Mouse (Mus musculus) heart, embryonic 15.5 days (tissue): ENCODE data around the gene Usp15. TPM values are rescaled to one million over a fixed set of nuclear protein-coding genes. Genes with fewer than 3 reads are reported as not detected.
A peak's percentile ranks its signal among the peaks of the same experiment; 100 is the strongest.
"Not testable (repeated sequence)": the region's sequence is repeated elsewhere in the genome, so short reads cannot be mapped to it uniquely, and the experiment has no call there.

ENCODE experiments used
- ATAC-seq: fragments of 200-750 bp; cut with Nextera tagmentation; replicated peaks from 2 replicates; pipeline ENCODE4 v1.8.0; 2017; ENCODE audit warnings: low read depth, moderate TSS enrichment; ENCODE audit not compliant: insufficient number of reproducible peaks, insufficient read depth, low FRiP score
- H3K27ac ChIP-seq: fragments of 300-500 bp; sonication (generic); 2 replicates; pipeline ENCODE4 v1.5.1; 2015; ENCODE audit warnings: mild to moderate bottlenecking, inconsistent platforms
- H3K27me3 ChIP-seq: fragments of 300-500 bp; sonication (generic); 2 replicates; pipeline ENCODE4 v1.6.1; 2015; ENCODE audit warnings: inconsistent platforms
- H3K36me3 ChIP-seq: fragments of 300-500 bp; sonication (generic); 2 replicates; pipeline ENCODE4 v1.6.1; 2015; ENCODE audit warnings: mild to moderate bottlenecking, inconsistent platforms
- H3K4me1 ChIP-seq: fragments of 300-500 bp; sonication (generic); replicated peaks from 2 replicates; pipeline ENCODE4 v1.6.1; 2015; ENCODE audit warnings: inconsistent platforms
- H3K4me2 ChIP-seq: fragments of 300-500 bp; sonication (generic); 2 replicates; pipeline ENCODE4 v1.6.1; 2015; ENCODE audit warnings: inconsistent platforms, mild to moderate bottlenecking, moderate library complexity
- H3K4me3 ChIP-seq: fragments of 300-500 bp; sonication (generic); 2 replicates; pipeline ENCODE4 v1.5.1; 2015; ENCODE audit warnings: mild to moderate bottlenecking, inconsistent platforms
- H3K9ac ChIP-seq: fragments of 300-500 bp; sonication (generic); 2 replicates; pipeline ENCODE4 v1.6.1; 2015; ENCODE audit warnings: mild to moderate bottlenecking, inconsistent platforms
- H3K9me3 ChIP-seq: fragments of 300-500 bp; sonication (generic); replicated peaks from 2 replicates; pipeline ENCODE4 v1.6.1; 2016; ENCODE audit warnings: inconsistent platforms
- WGBS: fragments of 180-500 bp; shearing (Covaris S2); methylation state at CpG from one replicate; pipeline ENCODE4 v1.1.7; 2015; ENCODE audit warnings: mixed read lengths; 5-methylcytosine and 5-hydroxymethylcytosine counted together
- polyA plus RNA-seq: library from polyadenylated mRNA; unstranded; fragments of >200 nt; fragmentation: Nextera tagmentation; extraction: Ambion mirVana; gene quantifications from 2 replicates; pipeline ENCODE4 v1.2.1, GENCODE M21; 2015

The Usp15 gene
- polyA plus RNA-seq: 53.5 and 55.6 TPM in 2 replicates

DNA sequence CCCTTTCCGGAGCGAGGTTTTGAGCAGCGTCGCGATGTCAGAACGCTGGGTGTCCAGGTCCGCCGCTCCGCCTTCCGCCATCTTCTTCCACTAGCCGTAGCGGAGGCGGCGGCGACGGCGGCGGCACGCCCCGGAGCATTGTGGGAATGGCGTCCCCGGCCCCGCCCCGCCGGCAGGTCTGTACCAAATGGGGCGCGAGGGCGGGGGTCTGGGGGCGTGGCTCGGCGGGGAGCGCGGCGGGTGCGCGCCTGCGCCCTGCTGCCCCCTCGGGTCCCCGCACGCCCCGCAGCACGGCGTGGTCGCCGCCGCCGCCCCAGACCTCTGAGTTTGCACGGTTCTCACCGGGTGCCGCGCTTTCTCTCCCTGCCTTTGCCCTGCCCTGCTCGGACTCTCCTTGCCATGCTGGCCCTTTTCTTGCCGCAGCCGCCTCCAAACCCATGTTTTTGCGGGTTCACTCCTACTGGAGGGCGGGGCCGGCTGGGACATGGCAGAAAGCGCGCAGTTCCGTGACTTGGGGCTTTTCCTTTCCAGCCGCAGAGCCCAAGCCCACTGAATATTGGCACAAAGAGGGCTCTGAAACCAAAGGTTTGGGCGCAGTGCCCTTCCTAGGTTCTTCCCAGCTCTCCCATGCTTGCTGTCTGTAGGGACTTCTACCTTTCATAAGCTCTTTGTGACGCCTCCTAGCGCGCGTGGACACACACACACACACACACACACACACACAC lies at the start of gene Usp15:
Gene Usp15, minus strand, starts transcription at position 161 of the 725 bp plus-strand sequence.
- ATAC-seq: peak; percentile 92
- peak within 1 kb of the TSS; percentile 73 for H3K4me2 ChIP-seq
- H3K4me3 ChIP-seq: peak within 1 kb of the TSS; percentile 97
- no peaks in the 10 kb centered on the region for H3K36me3 ChIP-seq
- H3K9me3 ChIP-seq: no peaks in the 10 kb centered on the region
- peak within 1 kb of the TSS; percentile 96 for H3K9ac ChIP-seq
- peaks cover 16% of the 10 kb centered on the region for H3K4me1 ChIP-seq
- H3K27ac ChIP-seq: peak within 1 kb of the TSS; percentile 93
- no peaks in the 10 kb centered on the region for H3K27me3 ChIP-seq
- WGBS: under 1% methylated on average over 66 of the region's 66 CpGs

DNA sequence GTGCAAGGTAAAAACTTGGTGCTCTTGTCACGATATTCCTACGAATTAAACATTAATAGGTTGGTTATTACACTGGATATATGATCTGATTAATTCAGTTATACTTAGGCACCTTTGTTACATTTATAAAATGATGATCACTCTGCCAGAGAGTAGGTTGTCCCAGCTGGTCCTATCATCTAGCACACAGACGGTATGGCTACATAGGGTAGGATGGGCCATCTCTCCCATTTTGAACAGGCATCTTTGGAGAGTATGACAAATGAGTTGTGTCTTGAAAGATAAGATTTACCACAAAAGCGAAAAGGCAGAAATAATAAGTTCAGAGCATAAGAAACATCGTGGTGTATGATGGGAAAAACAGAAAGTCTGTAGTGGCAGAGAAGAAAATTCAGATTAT lies 32.6 kb upstream of the Usp15 start:
- Histone ChIP-seq H3K36me3 (no peaks in the 10 kb centered on the region), H3K9ac (no peak overlapping the region), H3K27me3 (no peaks in the 10 kb centered on the region), H3K4me1 (no peaks in the 10 kb centered on the region), H3K4me3 (no peak overlapping the region), H3K9me3 (no peaks in the 10 kb centered on the region), H3K27ac (no peak overlapping the region), H3K4me2 (no peak overlapping the region)
- WGBS: 86% methylated on average over 5 of the region's 5 CpGs
- ATAC-seq: no peak

DNA sequence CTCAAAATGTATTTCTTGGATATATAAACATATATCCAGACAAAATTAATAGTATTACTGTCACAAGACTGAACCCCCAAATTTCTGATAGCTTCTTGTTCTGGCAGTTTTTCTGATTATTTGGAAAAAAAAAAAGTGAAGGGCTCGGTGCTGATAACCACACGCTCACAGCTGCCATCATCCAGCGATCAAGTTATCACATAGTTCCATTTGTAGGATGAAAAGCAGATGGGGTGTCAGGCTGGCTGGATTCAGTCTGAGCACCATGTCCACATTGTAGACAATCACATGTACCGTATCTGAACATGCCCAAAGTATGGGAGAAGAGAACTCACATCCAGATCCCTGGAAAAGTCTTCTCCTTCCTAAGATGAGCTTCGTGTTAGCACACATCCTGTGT lies 26.0 kb upstream of the Usp15 start:
- Histone ChIP-seq H3K27me3 (no peaks in the 10 kb centered on the region), H3K9ac (no peak overlapping the region), H3K36me3 (no peaks in the 10 kb centered on the region), H3K4me3 (no peak overlapping the region), H3K9me3 (no peaks in the 10 kb centered on the region), H3K27ac (no peak overlapping the region), H3K4me2 (no peak overlapping the region), H3K4me1 (no peaks in the 10 kb centered on the region)
- WGBS: 78% methylated on average over 5 of the region's 5 CpGs
- no peak for ATAC-seq

DNA sequence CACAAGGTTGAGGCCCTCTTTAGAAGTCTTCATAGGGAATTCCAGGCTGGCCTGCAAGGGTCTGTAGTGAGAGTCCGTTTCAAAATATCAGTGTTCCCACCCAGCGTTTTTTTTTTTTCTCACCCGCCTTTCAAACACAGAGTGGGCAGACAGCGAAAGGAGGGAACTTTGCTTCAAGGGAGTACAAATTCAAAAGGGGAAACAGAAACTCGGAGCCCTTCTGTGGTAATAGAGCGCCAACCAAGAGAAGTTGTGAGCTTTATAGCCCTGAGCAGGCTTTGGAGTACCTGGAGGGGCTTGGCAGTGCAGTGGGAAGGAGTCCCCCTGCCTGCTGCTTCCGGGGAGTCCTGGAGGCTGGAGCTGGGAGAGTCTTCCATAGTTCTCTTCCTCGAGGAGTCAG lies 12.7 kb upstream of the Usp15 start:
- no peaks in the 10 kb centered on the region for H3K36me3 ChIP-seq
- no peak overlapping the region for H3K27ac ChIP-seq
- ATAC-seq: no peak
- H3K9ac ChIP-seq: no peak overlapping the region
- no peak overlapping the region for H3K4me3 ChIP-seq
- no peaks in the 10 kb centered on the region for H3K9me3 ChIP-seq
- WGBS: 66% methylated on average over 8 of the region's 8 CpGs
- no peaks in the 10 kb centered on the region for H3K27me3 ChIP-seq
- H3K4me2 ChIP-seq: no peak overlapping the region
- no peaks in the 10 kb centered on the region for H3K4me1 ChIP-seq

DNA sequence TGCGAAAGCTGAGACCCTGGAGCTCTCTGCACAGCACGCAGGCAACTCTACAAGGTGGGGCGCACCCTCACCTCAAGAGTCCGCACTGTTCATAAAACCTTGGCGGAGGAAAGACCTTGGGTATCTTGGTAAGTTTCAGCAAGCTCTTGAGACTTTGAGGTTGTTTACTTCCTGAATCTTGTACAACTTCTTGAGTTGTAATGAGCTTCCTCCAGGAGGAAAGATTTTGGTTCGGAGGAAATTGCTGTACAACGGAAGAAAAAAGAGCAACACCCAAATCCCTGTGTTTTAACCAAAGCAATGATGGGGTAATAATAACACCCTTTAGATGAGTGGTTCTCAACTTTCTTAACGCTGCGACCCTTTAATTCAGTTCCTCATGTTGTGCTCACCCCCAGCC lies 11.5 kb upstream of the Usp15 start:
- H3K27ac ChIP-seq: no peak overlapping the region
- no peak overlapping the region for H3K4me2 ChIP-seq
- no peaks in the 10 kb centered on the region for H3K36me3 ChIP-seq
- H3K9ac ChIP-seq: no peak overlapping the region
- no peak for ATAC-seq
- H3K9me3 ChIP-seq: no peaks in the 10 kb centered on the region
- 88% methylated on average over 9 of the region's 9 CpGs for WGBS
- no peak overlapping the region for H3K4me3 ChIP-seq
- H3K27me3 ChIP-seq: no peaks in the 10 kb centered on the region
- no peaks in the 10 kb centered on the region for H3K4me1 ChIP-seq

DNA sequence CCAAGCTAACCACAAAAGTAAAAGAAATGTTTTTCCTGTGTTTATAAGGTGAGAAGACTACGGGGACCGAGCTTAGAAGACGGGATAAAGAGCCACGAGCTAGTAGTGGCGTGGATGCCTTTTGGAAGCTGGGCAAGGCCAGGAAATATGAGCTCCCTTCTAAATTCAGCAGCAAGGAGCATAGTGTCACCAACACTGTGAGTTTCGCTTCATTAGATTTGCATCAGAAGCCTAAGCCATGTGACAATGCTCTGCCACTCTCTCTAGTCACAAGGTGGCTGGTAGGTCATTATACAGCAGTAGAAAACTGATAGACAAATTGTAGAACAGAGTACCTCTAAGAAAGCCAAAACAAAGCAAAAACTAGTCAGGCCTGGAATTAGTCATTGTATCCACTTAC lies 9.3 kb upstream of the Usp15 start:
- no peak overlapping the region for H3K27ac ChIP-seq

DNA sequence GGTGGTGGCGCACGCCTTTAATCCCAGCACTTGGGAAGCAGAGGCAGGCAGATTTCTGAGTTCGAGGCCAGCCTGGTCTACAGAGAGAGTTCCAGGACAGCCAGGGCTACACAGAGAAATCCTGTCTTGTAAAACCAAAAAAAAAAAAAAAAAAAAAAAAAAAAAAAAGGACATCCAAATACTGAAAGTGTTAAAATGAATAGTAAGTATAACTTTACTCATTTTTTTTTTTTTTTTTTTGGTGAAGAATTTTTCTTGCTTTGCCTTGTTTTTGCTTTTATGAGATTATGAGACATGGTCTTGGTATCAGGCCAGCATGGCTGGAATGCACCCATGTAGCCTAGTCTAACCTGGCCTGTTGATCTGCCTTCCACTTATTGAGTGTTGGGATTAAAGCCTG lies 8.6 kb upstream of the Usp15 start:
- not testable (repeated sequence) for H3K9me3 ChIP-seq, H3K36me3 ChIP-seq, H3K4me3 ChIP-seq, H3K27me3 ChIP-seq, H3K27ac ChIP-seq, H3K9ac ChIP-seq, ATAC-seq, H3K4me2 ChIP-seq, H3K4me1 ChIP-seq
- 90% methylated on average over 3 of the region's 3 CpGs for WGBS

More for the DNA sequence above, 9.3 kb upstream of the Usp15 start:
- no peaks in the 10 kb centered on the region for H3K4me1 ChIP-seq
- no peaks in the 10 kb centered on the region for H3K9me3 ChIP-seq
- no peaks in the 10 kb centered on the region for H3K36me3 ChIP-seq
- H3K4me2 ChIP-seq: no peak overlapping the region
- H3K4me3 ChIP-seq: no peak overlapping the region
- WGBS: 79% methylated on average over 6 of the region's 6 CpGs
- H3K27me3 ChIP-seq: no peaks in the 10 kb centered on the region
- no peak for ATAC-seq
- H3K9ac ChIP-seq: no peak overlapping the region

DNA sequence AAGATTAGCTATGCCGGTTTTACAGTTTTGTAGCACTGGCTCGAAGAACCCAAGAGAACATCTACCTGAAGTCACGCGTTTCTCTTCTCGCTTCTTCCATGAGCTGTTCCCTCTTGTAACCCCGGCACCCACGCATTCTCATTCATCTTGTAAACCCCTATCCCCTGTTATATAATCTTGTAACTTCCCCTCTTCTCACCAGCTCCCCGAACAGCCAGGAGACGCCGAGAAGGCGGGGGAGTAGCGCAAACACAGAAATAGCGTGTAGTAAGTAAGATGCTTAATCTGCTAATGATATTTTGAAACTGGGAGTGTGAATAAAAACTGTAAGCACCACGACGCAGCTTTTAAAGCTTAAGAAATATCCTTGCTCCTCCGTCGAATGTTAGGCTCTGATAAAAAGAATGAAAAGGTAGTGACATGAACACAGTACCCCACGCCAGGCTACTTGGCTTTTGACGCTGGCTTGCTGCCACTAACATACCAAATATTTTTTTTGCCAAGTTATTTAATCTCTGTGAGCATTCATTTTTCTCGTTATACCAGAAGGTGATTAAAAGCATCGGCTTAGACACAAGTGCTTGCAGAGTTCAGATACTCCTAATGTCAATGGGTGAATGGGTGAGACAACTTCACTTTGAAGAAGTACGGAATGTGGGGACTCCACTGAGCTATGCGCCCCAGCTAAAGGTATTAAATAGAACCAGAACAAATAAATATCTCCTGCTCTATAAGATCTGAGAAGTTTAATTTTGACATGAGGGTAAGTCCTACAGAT lies 5.4 kb upstream of the Usp15 start:
- no peak overlapping the region for H3K27ac ChIP-seq
- no peaks in the 10 kb centered on the region for H3K36me3 ChIP-seq
- no peaks in the 10 kb centered on the region for H3K27me3 ChIP-seq
- H3K4me3 ChIP-seq: no peak overlapping the region
- ATAC-seq: no peak
- H3K4me1 ChIP-seq: peaks cover 5% of the 10 kb centered on the region; the same call in 1 of the 2 replicates
- WGBS: 66% methylated on average over 23 of the region's 23 CpGs
- no peak overlapping the region for H3K9ac ChIP-seq
- H3K9me3 ChIP-seq: no peaks in the 10 kb centered on the region
- H3K4me2 ChIP-seq: peak overlapping the region; percentile 11; the same call in 1 of the 2 replicates

DNA sequence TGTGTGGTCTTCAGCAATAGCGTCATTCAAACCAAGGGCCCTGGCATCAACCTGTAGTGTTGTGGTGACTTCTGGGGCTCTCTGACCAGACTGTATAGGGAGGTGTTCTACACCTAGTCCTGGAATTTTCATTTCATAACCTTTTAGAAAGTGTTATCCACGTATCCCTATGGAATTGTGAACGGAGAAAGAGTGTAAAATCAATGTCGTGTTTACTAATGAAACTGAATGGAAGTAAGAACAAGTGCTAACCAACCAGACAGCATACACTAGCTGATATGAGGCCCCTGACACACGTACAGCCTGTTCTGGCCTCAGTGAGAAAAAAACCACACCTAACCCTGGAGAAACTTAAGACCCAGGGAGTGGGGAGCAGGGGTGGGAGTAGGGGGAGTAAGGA lies 4.6 kb upstream of the Usp15 start:
- no peaks in the 10 kb centered on the region for H3K9me3 ChIP-seq
- H3K36me3 ChIP-seq: no peaks in the 10 kb centered on the region
- no peak overlapping the region for H3K4me2 ChIP-seq
- H3K27ac ChIP-seq: no peak overlapping the region
- ATAC-seq: no peak
- no peak overlapping the region for H3K9ac ChIP-seq
- 78% methylated on average over 5 of the region's 5 CpGs for WGBS
- H3K27me3 ChIP-seq: no peaks in the 10 kb centered on the region
- peaks cover 5% of the 10 kb centered on the region; the same call in 1 of the 2 replicates for H3K4me1 ChIP-seq
- H3K4me3 ChIP-seq: no peak overlapping the region

DNA sequence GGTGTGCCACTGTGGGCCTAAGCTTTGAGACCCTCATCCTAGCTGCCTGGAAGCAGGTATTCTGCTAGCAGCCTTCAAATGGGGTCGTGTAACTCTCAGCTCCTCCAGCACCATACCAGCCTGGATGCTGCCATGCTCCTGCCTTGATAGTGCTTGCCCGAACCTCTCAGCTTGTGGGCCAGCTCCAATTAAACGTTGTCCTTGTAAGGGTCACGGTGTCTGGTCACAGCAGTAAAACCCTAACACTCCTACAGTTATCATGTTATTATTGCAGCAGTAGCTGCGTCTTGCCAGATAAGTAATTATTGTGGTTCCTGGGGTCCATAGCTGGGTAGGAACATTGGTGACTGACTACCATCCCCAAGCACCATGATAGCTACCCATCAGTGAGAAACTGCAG lies 4.2 kb upstream of the Usp15 start:
- no peak for ATAC-seq
- peaks cover 5% of the 10 kb centered on the region; the same call in 1 of the 2 replicates for H3K4me1 ChIP-seq
- no peaks in the 10 kb centered on the region for H3K36me3 ChIP-seq
- WGBS: 86% methylated on average over 5 of the region's 5 CpGs
- H3K9ac ChIP-seq: no peak overlapping the region
- H3K27ac ChIP-seq: no peak overlapping the region
- H3K9me3 ChIP-seq: no peaks in the 10 kb centered on the region
- H3K4me3 ChIP-seq: no peak overlapping the region
- no peak overlapping the region for H3K4me2 ChIP-seq
- H3K27me3 ChIP-seq: no peaks in the 10 kb centered on the region

DNA sequence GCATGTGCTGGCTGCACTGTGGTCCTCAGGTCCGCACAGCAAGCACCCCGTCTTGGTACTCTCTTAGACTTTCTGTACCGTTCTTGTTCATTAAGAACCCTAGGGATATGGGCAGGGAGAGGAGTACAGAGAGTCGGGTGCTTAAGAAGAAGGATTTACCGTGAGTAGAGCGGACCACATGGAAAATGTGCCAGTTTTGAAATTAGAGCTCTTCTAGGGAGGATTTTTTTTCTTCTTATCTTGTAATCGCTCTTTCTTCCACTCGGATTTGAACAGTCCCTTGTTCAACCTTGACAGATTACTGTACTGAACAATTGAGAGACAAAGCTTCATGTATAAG lies 3.5 kb upstream of the Usp15 start:
- Histone ChIP-seq H3K4me1 (peaks cover 10% of the 10 kb centered on the region), H3K4me2 (no peak overlapping the region), H3K9me3 (no peaks in the 10 kb centered on the region), H3K27me3 (no peaks in the 10 kb centered on the region), H3K36me3 (no peaks in the 10 kb centered on the region), H3K27ac (no peak overlapping the region), H3K9ac (no peak overlapping the region), H3K4me3 (no peak overlapping the region)
- 78% methylated on average over 8 of the region's 8 CpGs for WGBS
- no peak for ATAC-seq
